Mouse (Mus musculus) CH12.LX (cell line): ENCODE data around the gene Kcng4. TPM values are rescaled to one million over a fixed set of nuclear protein-coding genes. Genes with fewer than 3 reads are reported as not detected.

Source experiments
- DNase-seq: peaks from one replicate; pipeline ENCODE4 v3.0.0-alpha.2; 2013; ENCODE audit errors: extremely low read depth
- H3K27ac ChIP-seq: 2 replicates; pipeline ENCODE4 v1.5.1; 2012; ENCODE audit warnings: low read depth, mild to moderate bottlenecking, control low read depth, moderate library complexity; ENCODE audit not compliant: insufficient read depth
- H3K27me3 ChIP-seq: replicated peaks from 2 replicates; pipeline ENCODE3; 2012; ENCODE audit warnings: inconsistent platforms
- H3K36me3 ChIP-seq, 2 experiments: replicated peaks in 1 of 2; 2 replicates each; pipeline versions ENCODE3 to v1.6.1; 2012; ENCODE audit warnings: inconsistent platforms in 1 of 2, low read length in 1 of 2, mild to moderate bottlenecking in 1 of 2, mixed read lengths in 1 of 2, moderate library complexity in 1 of 2; ENCODE audit not compliant: control insufficient read depth in 1 of 2, insufficient read depth in 1 of 2
- H3K4me1 ChIP-seq, 2 experiments: 2 replicates each; pipeline ENCODE4 v1.6.1; 2012; ENCODE audit warnings: inconsistent platforms in 1 of 2, moderate library complexity in 1 of 2; ENCODE audit not compliant: insufficient read depth in 2 of 2, control insufficient read depth in 1 of 2
- H3K4me2 ChIP-seq: 2 replicates; pipeline ENCODE4 v1.6.1; 2012; ENCODE audit warnings: low read depth, mild to moderate bottlenecking, control low read depth; ENCODE audit not compliant: poor library complexity, insufficient read depth, severe bottlenecking
- H3K4me3 ChIP-seq, 3 experiments: fragments of 150-350 bp in 1 of 3; sonication (generic) in 1 of 3; replicated peaks in 1 of 3; 2 replicates each; pipeline versions ENCODE3 to v1.5.1; 2011 to 2012; ENCODE audit warnings: low read depth in 2 of 3, low read length in 2 of 3, mild to moderate bottlenecking in 2 of 3, moderate library complexity in 2 of 3, control low read depth in 1 of 3, improper control_type of control experiment in 1 of 3, inconsistent platforms in 1 of 3, mixed read lengths in 1 of 3; ENCODE audit not compliant: poor library complexity in 1 of 3
- H3K79me2 ChIP-seq: replicated peaks from 2 replicates; pipeline ENCODE4 v1.6.1; 2012; ENCODE audit warnings: mild to moderate bottlenecking, moderate library complexity; ENCODE audit not compliant: control insufficient read depth, poor library complexity, insufficient read depth, severe bottlenecking; ENCODE audit errors: extremely low read depth
- H3K9ac ChIP-seq: 2 replicates; pipeline ENCODE4 v1.6.1; 2012; ENCODE audit warnings: low read depth, mild to moderate bottlenecking, control low read depth, moderate library complexity; ENCODE audit not compliant: insufficient read depth
- H3K9me3 ChIP-seq: replicated peaks from 2 replicates; pipeline ENCODE3; 2012; ENCODE audit warnings: low read length, inconsistent platforms, mixed read lengths
- BHLHE40 ChIP-seq: IDR thresholded peaks from 2 replicates; pipeline ENCODE4 v1.6.1; 2011; ENCODE audit warnings: mild to moderate bottlenecking, low read depth, low read length, improper control_type of control experiment
- CHD1 ChIP-seq: IDR thresholded peaks from 2 replicates; pipeline ENCODE4 v1.6.1; 2012; ENCODE audit warnings: low read depth, low read length, improper control_type of control experiment, inconsistent platforms
- CTCF ChIP-seq, 2 experiments: IDR thresholded peaks in 1 of 2; conservative IDR thresholded peaks in 1 of 2; 2 replicates each; pipeline ENCODE4 v1.5.1; 2011 to 2012; ENCODE audit warnings: low read depth in 2 of 2, low read length in 2 of 2, improper control_type of control experiment in 1 of 2, inconsistent platforms in 1 of 2, mild to moderate bottlenecking in 1 of 2, moderate library complexity in 1 of 2
- E2F4 ChIP-seq: IDR thresholded peaks from 2 replicates; pipeline ENCODE4 v1.6.1; 2011; ENCODE audit warnings: low read depth, low read length, improper control_type of control experiment; ENCODE audit not compliant: insufficient replicate concordance
- ELF1 ChIP-seq: IDR thresholded peaks from 2 replicates; pipeline ENCODE4 v1.6.1; 2014; ENCODE audit warnings: low read depth, mild to moderate bottlenecking, inconsistent platforms, low read length, improper control_type of control experiment
- EP300 ChIP-seq: IDR thresholded peaks from 2 replicates; pipeline ENCODE4 v1.6.1; 2011; ENCODE audit warnings: low read length, improper control_type of control experiment
- GABPA ChIP-seq: IDR thresholded peaks from 2 replicates; pipeline ENCODE4 v1.6.1; 2012; ENCODE audit warnings: low read depth, low read length, improper control_type of control experiment, inconsistent platforms; ENCODE audit not compliant: insufficient replicate concordance
- HCFC1 ChIP-seq: IDR thresholded peaks from 2 replicates; pipeline ENCODE4 v1.6.1; 2012; ENCODE audit warnings: low read depth, mild to moderate bottlenecking, inconsistent platforms, low read length, improper control_type of control experiment
- IRF4 ChIP-seq: IDR thresholded peaks from 2 replicates; pipeline ENCODE4 v1.6.1; 2014; ENCODE audit warnings: low read depth, mild to moderate bottlenecking, inconsistent platforms, low read length, improper control_type of control experiment
- JUN ChIP-seq: IDR thresholded peaks from 2 replicates; pipeline ENCODE4 v1.6.1; 2011; ENCODE audit warnings: low read depth, mild to moderate bottlenecking, low read length, improper control_type of control experiment, moderate library complexity; ENCODE audit not compliant: insufficient read depth
- MXI1 ChIP-seq: IDR thresholded peaks from 2 replicates; pipeline ENCODE4 v1.6.1; 2011; ENCODE audit warnings: mild to moderate bottlenecking, low read depth, low read length, improper control_type of control experiment
- POLR2AphosphoS2 ChIP-seq: IDR thresholded peaks from 2 replicates; pipeline ENCODE4 v1.6.1; 2011; ENCODE audit warnings: low read depth, low read length, improper control_type of control experiment
- TBP ChIP-seq: conservative IDR thresholded peaks from 2 replicates; pipeline ENCODE4 v1.6.1; 2011; ENCODE audit warnings: low read depth, low read length, improper control_type of control experiment
- UBTF ChIP-seq: IDR thresholded peaks from 2 replicates; pipeline ENCODE4 v1.6.1; 2012; ENCODE audit warnings: low read depth, mild to moderate bottlenecking, inconsistent platforms, low read length, improper control_type of control experiment, moderate library complexity
- USF1 ChIP-seq: IDR thresholded peaks from 2 replicates; pipeline ENCODE4 v1.6.1; 2014; ENCODE audit warnings: low read depth, mild to moderate bottlenecking, inconsistent platforms, low read length, improper control_type of control experiment
- USF2 ChIP-seq: conservative IDR thresholded peaks from 2 replicates; pipeline ENCODE4 v1.6.1; 2011; ENCODE audit warnings: low read depth, low read length, improper control_type of control experiment
- ZMIZ1 ChIP-seq: IDR thresholded peaks from 2 replicates; pipeline ENCODE4 v1.6.1; 2012; ENCODE audit warnings: low read depth, mild to moderate bottlenecking, inconsistent platforms, low read length, improper control_type of control experiment
- dilution Hi-C: fragments of 300-500 bp; cut with MboI; formaldehyde crosslinking; loops from 2 replicates; pipeline ENCODE4 v1.14.3; 2020; ENCODE audit warnings: low sequenced_read_pairs; ENCODE audit not compliant: extremely low pct_unique_long_range_greater_than_20kb, extremely low pct_ligation_motif_present
- in situ Hi-C: fragments of 300-500 bp; cut with MboI; formaldehyde crosslinking; loops from 3 replicates; pipeline ENCODE4 v1.14.3; 2019; ENCODE audit warnings: low sequenced_read_pairs, low pct_ligation_motif_present, low pct_unique_long_range_greater_than_20kb, mixed read lengths
- polyA plus RNA-seq: library from polyadenylated mRNA; unstranded; fragments of >175 nt; gene quantifications from 2 replicates; pipeline ENCODE4 v1.2.1, GENCODE M21; 2012; ENCODE audit warnings: low read depth; ENCODE audit not compliant: insufficient read length
- total RNA-seq, 2 experiments: library from RNA; depleted of rRNA; stranded (reverse); fragments of 300-350 nt in 1 of 2; fragments of >200 nt in 1 of 2; gene quantifications; 2 replicates each; pipeline ENCODE4 v1.2.3; 2012 to 2014

The Kcng4 gene
- total and polyA plus RNA-seq, 3 experiments: not detected

DNA sequence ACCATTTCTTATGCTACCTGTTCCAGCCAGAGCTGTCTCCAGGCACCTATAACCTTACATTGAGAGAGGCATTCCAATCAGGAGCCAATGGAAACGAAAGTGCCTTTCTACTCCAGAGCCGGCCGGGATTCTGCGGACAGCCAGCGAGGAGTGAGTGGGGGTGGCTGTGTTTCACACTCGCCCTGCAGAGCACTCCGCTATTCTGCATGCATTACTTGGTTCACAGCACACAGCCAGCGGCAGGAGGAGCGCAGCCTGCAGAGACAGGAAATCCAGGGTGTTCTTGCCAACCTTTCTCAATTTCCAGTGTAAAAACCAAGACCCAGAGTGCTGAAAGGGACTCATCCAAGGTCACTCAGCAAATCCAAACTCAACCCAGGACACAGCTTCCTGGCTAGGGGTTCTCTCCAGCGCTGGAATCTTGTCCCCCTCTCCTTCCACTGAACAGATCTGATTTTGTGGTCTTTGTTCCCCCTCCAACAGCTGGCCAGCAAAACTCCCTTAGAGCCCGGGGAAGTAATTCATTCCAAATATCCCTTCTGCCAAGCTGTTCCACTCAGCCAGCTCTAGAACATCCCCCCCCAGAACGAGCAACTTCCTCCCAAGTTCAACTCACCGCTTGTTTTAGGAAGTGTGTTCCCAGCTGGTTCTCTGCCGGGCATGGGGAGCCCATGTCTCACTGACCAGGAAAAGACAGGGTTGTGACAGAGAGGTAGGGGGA, 704 bp downstream of the Kcng4 start:
- Histone ChIP-seq H3K36me3 (no peaks in the 10 kb centered on the region), H3K9ac (no peak overlapping the region), H3K4me2 (no peak overlapping the region; the same call in 1 of the 2 replicates), H3K4me1 (peaks cover 0 to 11% of the 10 kb centered on the region in 2 experiments; a peak in 3 of 4 replicates), H3K27ac (no peak overlapping the region), H3K9me3 (no peaks in the 10 kb centered on the region), H3K79me2 (no peaks in the 10 kb centered on the region), H3K4me3 (no peak overlapping the region), H3K27me3 (peaks cover 87% of the 10 kb centered on the region)
- dilution Hi-C loops (no loop called here), in situ Hi-C loops (no loop called here)
- no peak for DNase-seq
- TF ChIP-seq ZMIZ1 (no peak), E2F4 (no peak), UBTF (no peak), EP300 (no peak), JUN (no peak), MXI1 (no peak), BHLHE40 (no peak), CTCF (conservative IDR thresholded peaks at IDR 0.05 in 1 of 2, IDR thresholded peaks at IDR 0.05 in 1 of 2; ENCODE audit: low read depth in 2 of 2, low read length in 2 of 2) (no peak)

DNA sequence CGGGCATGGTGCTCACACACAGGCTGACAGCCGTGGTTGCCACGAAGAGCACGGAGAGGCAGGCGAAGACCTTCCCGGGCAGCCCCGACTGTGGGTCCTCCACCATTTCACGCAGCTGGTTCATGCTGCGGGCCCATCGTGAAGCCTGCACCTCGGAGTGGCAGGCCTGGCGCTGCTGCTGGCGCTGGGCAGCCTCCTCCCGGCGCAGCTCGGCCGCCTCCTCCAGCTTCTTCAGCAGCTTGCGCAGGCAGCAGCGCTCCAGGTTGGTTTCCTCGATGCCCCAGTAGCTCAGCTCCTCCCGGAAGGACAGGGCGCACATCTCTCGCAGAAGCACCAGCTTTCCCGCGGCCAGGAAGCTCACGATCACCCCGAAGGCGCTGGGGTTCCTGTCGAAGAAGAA, 2.6 kb downstream of the Kcng4 start:
- no peak for DNase-seq
- Histone ChIP-seq H3K79me2 (no peaks in the 10 kb centered on the region), H3K9ac (no peak overlapping the region), H3K9me3 (no peaks in the 10 kb centered on the region)
- dilution Hi-C loops: no loop called here
- TF ChIP-seq USF1 (no peak), TBP (no peak), CHD1 (no peak), USF2 (no peak), ELF1 (no peak), HCFC1 (no peak), POLR2AphosphoS2 (no peak), GABPA (no peak), BHLHE40 (no peak), IRF4 (no peak)
- TF ChIP-seq, all 38 proteins: peak for 0
- H3K4me2 ChIP-seq: no peak overlapping the region
- peaks cover 0 to 11% of the 10 kb centered on the region in 2 experiments; a peak in 3 of 4 replicates for H3K4me1 ChIP-seq
- H3K36me3 ChIP-seq: no peaks in the 10 kb centered on the region
- in situ Hi-C loops: no loop called here
- no peak overlapping the region for H3K4me3 ChIP-seq
- no peak overlapping the region for H3K27ac ChIP-seq
- H3K27me3 ChIP-seq: peaks cover 89% of the 10 kb centered on the region
